Mouse (Mus musculus) hindbrain, embryonic 11.5 days (tissue): ENCODE results near the gene Hist2h2ab. TPM values are rescaled to one million over a fixed set of nuclear protein-coding genes. Genes with fewer than 3 reads are reported as not detected.
"Not testable (repeated sequence)": the region's sequence is repeated elsewhere in the genome, so short reads cannot be mapped to it uniquely, and the experiment has no call there.

Experiments used
- ATAC-seq: fragments of 200-750 bp; cut with Nextera tagmentation; 2 replicates; pipeline ENCODE4 v1.8.0; 2017; ENCODE audit warnings: mild to moderate bottlenecking, moderate TSS enrichment, moderate library complexity; ENCODE audit not compliant: low FRiP score
- DNase-seq: peaks from one replicate; pipeline ENCODE4 v3.0.0-alpha.2; 2015; ENCODE audit warnings: low spot score
- H3K27ac ChIP-seq: fragments of 300-500 bp; sonication (generic); 2 replicates; pipeline ENCODE4 v1.5.1; 2014; ENCODE audit warnings: mild to moderate bottlenecking, low read depth, low read length
- H3K27me3 ChIP-seq: fragments of 300-500 bp; sonication (generic); 2 replicates; pipeline ENCODE4 v1.6.1; 2014; ENCODE audit warnings: mild to moderate bottlenecking, low read length, moderate library complexity, mixed read lengths; ENCODE audit not compliant: control insufficient read depth, insufficient read depth
- H3K36me3 ChIP-seq: fragments of 300-500 bp; sonication (generic); 2 replicates; pipeline ENCODE4 v1.6.1; 2014; ENCODE audit warnings: mild to moderate bottlenecking, low read length, moderate library complexity, mixed read lengths; ENCODE audit not compliant: control insufficient read depth, insufficient read depth
- H3K4me1 ChIP-seq: fragments of 300-500 bp; sonication (generic); replicated peaks from 2 replicates; pipeline ENCODE4 v1.6.1; 2014; ENCODE audit warnings: low read length, mixed read lengths; ENCODE audit not compliant: control insufficient read depth, insufficient read depth
- H3K4me2 ChIP-seq: fragments of 300-500 bp; sonication (generic); replicated peaks from 2 replicates; pipeline ENCODE4 v1.6.1; 2014; ENCODE audit warnings: mild to moderate bottlenecking, low read depth, low read length
- H3K4me3 ChIP-seq: fragments of 300-500 bp; sonication (generic); 2 replicates; pipeline ENCODE4 v1.5.1; 2014; ENCODE audit warnings: low read depth, low read length
- H3K9ac ChIP-seq: fragments of 300-500 bp; sonication (generic); 2 replicates; pipeline ENCODE4 v1.6.1; 2014; ENCODE audit warnings: low read depth, low read length
- H3K9me3 ChIP-seq: fragments of 300-500 bp; sonication (generic); 2 replicates; pipeline ENCODE4 v1.6.1; 2016; ENCODE audit warnings: low read length; ENCODE audit not compliant: control insufficient read depth
- WGBS: fragments of 180-500 bp; shearing (Covaris S2); extraction: QIAGEN DNeasy Blood & Tissue Kit; methylation state at CpG from one replicate; pipeline ENCODE4 v1.1.7; 2014; 5-methylcytosine and 5-hydroxymethylcytosine counted together
- polyA plus RNA-seq: library from polyadenylated mRNA; unstranded; fragments of >200 nt; fragmentation: Nextera tagmentation; extraction: Ambion mirVana; gene quantifications from 2 replicates; pipeline ENCODE4 v1.2.1, GENCODE M21; 2014

Hist2h2ab gene
- 1.4 and 3.0 TPM in 2 replicates for polyA plus RNA-seq

DNA sequence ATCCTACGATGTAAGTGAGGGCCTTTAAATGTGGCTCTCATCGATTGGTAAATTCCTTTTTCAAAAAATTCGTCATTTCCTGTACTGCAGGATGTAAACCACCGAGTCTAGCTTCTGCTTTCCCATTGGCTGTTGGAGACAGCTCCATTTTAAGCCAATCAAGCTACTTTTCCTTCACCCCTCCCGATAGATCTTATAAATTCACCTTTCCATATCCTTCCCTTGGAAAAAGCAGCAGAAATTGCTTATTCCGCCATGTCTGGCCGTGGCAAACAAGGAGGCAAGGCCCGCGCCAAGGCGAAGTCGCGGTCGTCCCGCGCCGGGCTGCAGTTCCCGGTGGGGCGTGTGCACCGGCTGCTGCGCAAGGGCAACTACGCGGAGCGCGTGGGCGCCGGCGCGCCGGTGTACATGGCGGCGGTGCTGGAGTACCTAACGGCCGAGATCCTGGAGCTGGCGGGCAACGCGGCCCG, at the start of gene Hist2h2ab, which contains the start of gene Bola1:
Gene Hist2h2ab, plus strand, starts transcription at position 205 of the 470 bp plus-strand sequence.
Gene Bola1, minus strand, starts transcription at position 49 of the 470 bp plus-strand sequence.
- under 1% methylated on average over 37 of the region's 37 CpGs for WGBS
- ATAC-seq: peak; percentile 88
- H3K36me3 ChIP-seq: no peaks in the 10 kb centered on the region
- no peaks in the 10 kb centered on the region for H3K9me3 ChIP-seq
- H3K9ac ChIP-seq: peak within 1 kb of the TSS; percentile 84
- peak within 1 kb of the TSS; percentile 87 for H3K4me2 ChIP-seq
- peaks cover 6% of the 10 kb centered on the region for H3K4me1 ChIP-seq
- H3K4me3 ChIP-seq: peak within 1 kb of the TSS; percentile 62
- peak; percentile 76 for DNase-seq
- no peaks in the 10 kb centered on the region for H3K27me3 ChIP-seq
- peak within 1 kb of the TSS; percentile 96 for H3K27ac ChIP-seq

DNA sequence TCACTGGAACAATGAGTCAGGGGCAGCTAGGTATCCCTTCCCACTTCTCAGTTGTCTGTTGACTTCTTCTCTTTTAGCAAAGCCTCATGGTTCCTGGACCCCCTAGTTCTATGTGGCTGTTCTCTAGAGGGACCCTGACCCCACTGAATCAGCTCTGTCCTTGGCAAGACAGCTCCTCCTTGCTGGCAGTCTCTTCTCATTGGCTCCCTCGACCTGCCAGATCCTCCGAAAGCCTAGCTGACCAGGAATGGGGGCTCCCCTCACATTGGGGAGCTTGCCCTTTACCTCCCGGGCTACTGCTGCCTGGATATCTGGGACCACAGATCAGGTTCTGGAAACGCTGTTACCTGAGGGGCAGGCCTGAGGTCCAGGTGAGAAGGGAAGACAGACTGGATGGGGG, 49.4 kb upstream of the Hist2h2ab start:
- H3K27me3 ChIP-seq: no peaks in the 10 kb centered on the region
- 90% methylated on average over 4 of the region's 4 CpGs for WGBS
- no peak overlapping the region for H3K27ac ChIP-seq
- peaks cover 4% of the 10 kb centered on the region; the same call in 1 of the 2 replicates for H3K4me1 ChIP-seq
- H3K4me3 ChIP-seq: no peak overlapping the region
- H3K9me3 ChIP-seq: no peaks in the 10 kb centered on the region
- H3K4me2 ChIP-seq: no peak overlapping the region
- ATAC-seq: no peak
- peaks cover 5% of the 10 kb centered on the region; the same call in 1 of the 2 replicates for H3K36me3 ChIP-seq
- no peak overlapping the region for H3K9ac ChIP-seq
- DNase-seq: no peak

DNA sequence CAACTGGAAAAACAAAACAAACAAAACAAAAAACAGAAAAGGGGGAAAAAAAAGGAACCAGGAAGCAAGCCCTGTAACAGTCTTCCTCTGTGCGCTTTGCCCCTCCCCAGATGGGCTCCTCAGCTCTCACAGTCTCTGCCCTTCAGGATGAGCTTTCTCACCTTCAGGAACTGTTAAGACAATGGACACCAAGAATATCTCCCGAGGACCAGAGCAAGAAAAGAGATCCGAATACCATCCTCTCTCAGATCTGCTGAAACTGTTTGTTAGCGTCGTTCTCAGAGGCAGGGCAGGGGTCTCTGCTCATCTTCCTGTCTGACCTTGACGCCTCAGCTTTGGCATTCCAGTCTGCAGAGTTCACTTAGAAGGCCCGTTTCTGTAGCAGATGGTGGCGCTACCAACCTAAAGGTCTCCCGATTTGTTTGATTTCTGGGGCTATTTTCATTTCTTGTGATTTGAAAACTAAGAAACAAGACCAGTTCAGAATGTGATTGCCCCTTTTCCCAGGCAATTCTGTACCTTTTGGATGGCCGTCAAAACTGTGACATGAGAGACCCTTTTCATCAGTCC, 48.6 kb upstream of the Hist2h2ab start:
- Histone ChIP-seq H3K27ac (0 out of 2 replicates have a peak overlapping the region, but pooled peaks have one; percentile 97), H3K9me3 (no peaks in the 10 kb centered on the region), H3K4me1 (peaks cover 4% of the 10 kb centered on the region; the same call in 1 of the 2 replicates), H3K4me2 (peak overlapping the region; percentile 76), H3K4me3 (peak overlapping the region; percentile 93), H3K9ac (peak overlapping the region; percentile 94; the same call in 1 of the 2 replicates), H3K36me3 (peaks cover 6% of the 10 kb centered on the region; the same call in 1 of the 2 replicates), H3K27me3 (no peaks in the 10 kb centered on the region)
- 71% methylated on average over 10 of the region's 10 CpGs for WGBS
- no peak for ATAC-seq
- DNase-seq: no peak

- Histone ChIP-seq H3K4me2 (peak overlapping the region; percentile 76), H3K4me1 (peaks cover 4% of the 10 kb centered on the region; the same call in 1 of the 2 replicates), H3K36me3 (peaks cover 9% of the 10 kb centered on the region; the same call in 1 of the 2 replicates), H3K27ac (peak overlapping the region; percentile 97), H3K27me3 (no peaks in the 10 kb centered on the region), H3K9me3 (no peaks in the 10 kb centered on the region), H3K9ac (peak overlapping the region; percentile 94), H3K4me3 (peak overlapping the region; percentile 93)
- WGBS: 25% methylated on average over 18 of the region's 18 CpGs
- DNase-seq (no peak), ATAC-seq (peak; percentile 42)
Measured at GRCm38 (mm10) chr3:96171583-96172196, 48.0 kb upstream of the Hist2h2ab start.

DNA sequence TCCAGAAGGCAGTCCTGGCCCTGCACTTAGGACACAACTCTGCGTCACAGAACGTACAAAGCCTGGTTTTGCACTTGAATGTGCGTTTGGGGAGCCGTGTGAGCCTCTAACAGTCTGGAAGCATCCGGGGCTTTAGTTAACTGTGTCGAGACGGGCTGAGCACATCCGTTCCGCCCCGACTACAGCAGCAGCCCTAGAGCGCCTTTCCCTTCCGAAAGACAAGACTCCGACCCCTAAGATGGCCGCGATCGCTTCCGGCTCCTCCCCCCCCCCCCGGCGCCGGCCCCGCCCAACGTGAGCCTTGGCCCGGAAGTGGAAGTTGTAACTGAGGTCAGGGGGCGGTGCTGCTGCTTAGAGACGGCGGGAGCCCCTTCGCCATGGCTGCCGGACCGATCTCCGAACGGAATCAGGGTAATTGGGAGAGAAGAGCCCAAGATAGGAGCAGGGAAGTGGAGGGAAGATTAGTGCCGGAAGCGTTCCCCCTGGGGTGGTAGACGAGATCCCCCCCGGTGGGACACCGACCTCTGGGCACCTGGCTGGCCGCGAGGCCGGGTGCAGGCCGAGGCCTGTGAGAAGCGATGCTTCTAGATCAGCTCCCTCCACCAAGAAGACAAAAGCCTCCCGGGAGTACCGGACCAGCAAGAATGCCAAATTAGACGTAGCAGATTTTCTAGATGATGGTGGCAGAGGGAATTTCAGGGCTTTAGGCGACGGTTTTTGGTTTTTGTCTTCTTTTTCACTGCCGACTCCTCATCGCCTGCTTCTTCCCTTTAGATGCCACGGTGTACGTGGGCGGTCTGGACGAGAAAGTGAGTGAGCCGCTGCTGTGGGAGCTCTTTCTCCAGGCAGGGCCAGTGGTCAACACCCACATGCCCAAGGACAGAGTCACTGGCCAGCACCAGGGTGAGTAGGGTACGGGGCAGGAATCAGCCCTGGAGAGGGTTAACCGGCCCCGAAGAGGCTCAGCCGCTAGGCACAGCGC, 47.2 kb upstream of the Hist2h2ab start, which contains the start of gene Sf3b4:
Gene Sf3b4, plus strand, starts transcription at position 136 of the 982 bp plus-strand sequence.
- H3K4me3 ChIP-seq: peak within 1 kb of the TSS; percentile 93
- DNase-seq (peak; percentile 93), ATAC-seq (peak; percentile 94)
- H3K36me3 ChIP-seq: peaks cover 9% of the 10 kb centered on the region
- peak within 1 kb of the TSS; percentile 88 for H3K4me2 ChIP-seq
- H3K9me3 ChIP-seq: no peaks in the 10 kb centered on the region
- peak within 1 kb of the TSS; percentile 97 for H3K27ac ChIP-seq
- WGBS: under 1% methylated on average over 58 of the region's 58 CpGs
- H3K4me1 ChIP-seq: peaks cover 4% of the 10 kb centered on the region; the same call in 1 of the 2 replicates
- H3K9ac ChIP-seq: peak within 1 kb of the TSS; percentile 94
- H3K27me3 ChIP-seq: no peaks in the 10 kb centered on the region

DNA sequence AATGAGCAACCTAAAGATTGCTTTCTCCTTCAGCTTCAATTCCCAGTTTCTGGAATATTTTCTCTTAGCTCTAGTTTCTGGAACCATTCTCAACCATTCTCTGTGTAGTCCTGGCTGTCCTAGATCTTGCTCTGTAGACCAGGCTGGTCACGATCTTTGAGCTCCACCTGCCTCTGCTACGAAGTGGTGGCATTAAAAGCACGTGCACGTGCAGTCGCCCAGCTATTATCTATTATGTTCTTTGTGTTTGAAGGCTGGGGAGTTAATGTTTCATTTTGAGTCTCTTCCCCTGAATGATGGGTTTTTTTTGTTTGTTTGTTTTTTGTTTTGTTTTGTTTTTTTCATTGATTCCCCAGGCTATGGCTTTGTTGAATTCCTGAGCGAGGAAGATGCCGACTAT, 46.5 kb upstream of the Hist2h2ab start:
- H3K36me3 ChIP-seq: peaks cover 9% of the 10 kb centered on the region
- H3K4me2 ChIP-seq: peak overlapping the region; percentile 88
- H3K4me1 ChIP-seq: peaks cover 4% of the 10 kb centered on the region; the same call in 1 of the 2 replicates
- WGBS: 40% methylated on average over 7 of the region's 7 CpGs
- ATAC-seq (no peak), DNase-seq (no peak)
- H3K27me3 ChIP-seq: no peaks in the 10 kb centered on the region
- peak overlapping the region; percentile 94 for H3K9ac ChIP-seq
- H3K27ac ChIP-seq: no peak overlapping the region
- no peaks in the 10 kb centered on the region for H3K9me3 ChIP-seq
- H3K4me3 ChIP-seq: peak overlapping the region; percentile 93

GRCm38 (mm10) chr3:96174042-96174441, 45.6 kb upstream of the Hist2h2ab start:
- H3K4me2 ChIP-seq, H3K36me3 ChIP-seq, DNase-seq, H3K27ac ChIP-seq, H3K9ac ChIP-seq, H3K27me3 ChIP-seq, H3K4me3 ChIP-seq, H3K4me1 ChIP-seq, ATAC-seq, H3K9me3 ChIP-seq: not testable (repeated sequence)
- 86% methylated on average over 4 of the region's 4 CpGs for WGBS

- H3K27me3 ChIP-seq: no peaks in the 10 kb centered on the region
- no peak overlapping the region for H3K9ac ChIP-seq
- DNase-seq: no peak
- peaks cover 9% of the 10 kb centered on the region for H3K36me3 ChIP-seq
- H3K4me3 ChIP-seq: no peak overlapping the region
- H3K9me3 ChIP-seq: no peaks in the 10 kb centered on the region
- H3K4me2 ChIP-seq: no peak overlapping the region
- WGBS: 94% methylated on average over 6 of the region's 6 CpGs
- H3K27ac ChIP-seq: no peak overlapping the region
- ATAC-seq: no peak
- H3K4me1 ChIP-seq: peaks cover 4% of the 10 kb centered on the region; the same call in 1 of the 2 replicates
Measured at GRCm38 (mm10) chr3:96175251-96175650, 44.4 kb upstream of the Hist2h2ab start.
